Mouse (Mus musculus): ENCODE measurements around the gene Dpep2nb.

DNA sequence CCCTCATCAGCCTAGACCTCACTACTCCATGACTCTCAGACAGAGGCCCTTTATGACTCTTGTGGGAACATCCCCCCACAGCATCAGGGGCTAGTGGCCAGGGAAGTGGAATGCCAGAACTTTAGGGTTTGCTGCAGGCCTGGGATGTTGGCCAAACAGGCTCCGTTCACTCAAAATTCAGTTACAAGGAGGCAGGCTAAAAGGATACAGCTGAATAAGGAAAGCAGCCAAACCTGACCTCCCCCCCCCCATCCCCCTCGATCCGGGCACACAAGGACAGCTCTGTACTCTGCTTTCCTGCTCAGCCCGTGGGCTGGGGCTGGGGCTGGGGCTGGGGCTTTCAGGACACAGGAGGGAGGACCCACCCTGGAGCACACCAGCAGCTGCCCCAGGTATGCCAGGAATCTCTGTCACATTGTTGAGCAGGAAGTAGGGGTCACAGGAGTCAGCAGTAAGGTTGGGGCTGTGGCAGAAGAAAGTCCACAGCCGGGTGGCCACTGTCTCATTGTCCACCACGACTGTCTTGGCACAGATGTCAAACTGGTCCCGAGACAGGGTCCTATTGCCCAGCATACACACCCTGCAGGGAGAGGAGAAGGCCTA lies 54.6 kb downstream of the Dpep2nb start:
- TF ChIP-seq GATA1 (IDR thresholded peaks at IDR 0.05; ENCODE audit: borderline replicate concordance, low read length) (no peak), CTCF (IDR thresholded peaks at IDR 0.05; ENCODE audit: low read depth, low read length) (no peak), TAL1 (conservative IDR thresholded peaks at IDR 0.05; ENCODE audit: low read depth, low read length) (no peak)
